Mouse (Mus musculus): ENCODE data around the gene Fuom.

- TF ChIP-seq POLR2A (IDR thresholded peaks at IDR 0.05; ENCODE audit: insufficient read depth, low read depth, low read length) (no peak), CTCF (IDR thresholded peaks at IDR 0.05; ENCODE audit: insufficient read depth, low read depth, low read length) (no peak)
Observed at GRCm38 (mm10) chr7:140067397-140067796, 34.8 kb downstream of the Fuom start.

All from olfactory bulb, adult 2 months (tissue).